Mouse (Mus musculus) intestine, embryonic 16.5 days (tissue): ENCODE measurements at regions not wholly inside any gene's neighbourhood (a gene's known extent, or its start where the extent isn't known, plus 50 kb on each side); places are given as distances from the start of the nearest gene placed in this dataset.
A peak's percentile ranks its signal among the peaks of the same experiment; 100 is the strongest.

Source experiments
- ATAC-seq: fragments of 200-750 bp; cut with Nextera tagmentation; 2 replicates; pipeline ENCODE4 v1.8.0; 2017; ENCODE audit warnings: moderate TSS enrichment, moderate library complexity
- H3K27ac ChIP-seq: fragments of 300-500 bp; sonication (generic); 2 replicates; pipeline ENCODE4 v1.5.1; 2014; ENCODE audit warnings: mild to moderate bottlenecking, low read length
- H3K27me3 ChIP-seq: fragments of 300-500 bp; sonication (generic); replicated peaks from 2 replicates; pipeline ENCODE4 v1.6.1; 2014; ENCODE audit warnings: low read length, control low read depth, mixed read lengths; ENCODE audit not compliant: control insufficient read depth, insufficient read depth
- H3K36me3 ChIP-seq: fragments of 300-500 bp; sonication (generic); 2 replicates; pipeline ENCODE4 v1.6.1; 2014; ENCODE audit warnings: low read length, control low read depth; ENCODE audit not compliant: control insufficient read depth, insufficient read depth
- H3K4me1 ChIP-seq: fragments of 300-500 bp; sonication (generic); 2 replicates; pipeline ENCODE4 v1.6.1; 2014; ENCODE audit warnings: low read length, control low read depth, mixed read lengths; ENCODE audit not compliant: control insufficient read depth, insufficient read depth
- H3K4me2 ChIP-seq: fragments of 300-500 bp; sonication (generic); 2 replicates; pipeline ENCODE4 v1.6.1; 2014; ENCODE audit warnings: low read depth, low read length, control low read depth
- H3K4me3 ChIP-seq: fragments of 300-500 bp; sonication (generic); 2 replicates; pipeline ENCODE4 v1.5.1; 2014; ENCODE audit warnings: mild to moderate bottlenecking, low read length
- H3K9ac ChIP-seq: fragments of 300-500 bp; sonication (generic); 2 replicates; pipeline ENCODE4 v1.6.1; 2014; ENCODE audit warnings: low read depth, low read length
- H3K9me3 ChIP-seq: fragments of 300-500 bp; sonication (generic); 2 replicates; pipeline ENCODE4 v1.6.1; 2016; ENCODE audit warnings: low read length, control low read depth; ENCODE audit not compliant: control insufficient read depth
- WGBS: fragments of 180-500 bp; shearing (Covaris S2); extraction: QIAGEN DNeasy Blood & Tissue Kit; methylation state at CpG from one replicate; pipeline ENCODE4 v1.1.7; 2014; 5-methylcytosine and 5-hydroxymethylcytosine counted together

DNA sequence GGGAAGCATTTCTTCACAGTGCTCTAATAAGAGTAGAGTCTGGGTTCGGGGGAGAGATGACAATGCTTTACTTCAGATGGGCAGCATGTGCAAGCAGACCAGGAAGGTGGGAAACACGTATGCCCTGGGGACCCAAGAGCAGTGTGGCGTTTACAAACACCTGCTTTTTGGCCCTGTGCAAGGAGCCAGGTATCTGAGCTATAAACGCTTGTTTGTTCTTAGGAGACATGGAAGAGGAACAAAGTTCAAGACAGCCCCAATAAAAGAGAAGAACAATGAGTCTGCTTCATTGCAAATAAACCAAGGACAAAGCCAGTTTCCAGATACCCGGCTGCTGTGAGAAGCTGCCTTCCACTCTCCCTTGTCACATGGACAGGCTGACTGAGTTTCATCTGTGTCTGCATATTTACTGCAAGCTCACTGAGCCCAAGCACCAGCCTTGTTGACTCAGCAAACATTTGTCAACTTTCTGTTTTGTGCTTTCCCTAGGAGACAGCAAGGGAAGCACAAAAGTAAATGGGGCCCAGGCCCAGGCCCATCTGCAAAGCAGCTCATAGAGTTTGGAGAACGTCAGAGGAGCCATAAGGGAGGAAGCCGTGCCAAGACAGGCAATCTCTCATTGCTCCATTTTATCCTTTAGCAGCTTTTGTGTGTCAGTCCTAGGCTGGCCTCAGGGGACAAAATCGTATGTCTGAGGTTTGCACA is 136.1 kb upstream of the Cxcl12 start:
- H3K4me3 ChIP-seq = no peak overlapping the region
- WGBS = 37% methylated on average over 8 of the region's 8 CpGs
- H3K27ac ChIP-seq = no peak overlapping the region
- no peaks in the 10 kb centered on the region for H3K9me3 ChIP-seq
- no peaks in the 10 kb centered on the region for H3K27me3 ChIP-seq
- no peak overlapping the region for H3K4me2 ChIP-seq
- ATAC-seq = peak; percentile 92
- H3K4me1 ChIP-seq = peaks cover 4% of the 10 kb centered on the region; the same call in 1 of the 2 replicates
- no peak overlapping the region for H3K9ac ChIP-seq
- H3K36me3 ChIP-seq = no peaks in the 10 kb centered on the region

DNA sequence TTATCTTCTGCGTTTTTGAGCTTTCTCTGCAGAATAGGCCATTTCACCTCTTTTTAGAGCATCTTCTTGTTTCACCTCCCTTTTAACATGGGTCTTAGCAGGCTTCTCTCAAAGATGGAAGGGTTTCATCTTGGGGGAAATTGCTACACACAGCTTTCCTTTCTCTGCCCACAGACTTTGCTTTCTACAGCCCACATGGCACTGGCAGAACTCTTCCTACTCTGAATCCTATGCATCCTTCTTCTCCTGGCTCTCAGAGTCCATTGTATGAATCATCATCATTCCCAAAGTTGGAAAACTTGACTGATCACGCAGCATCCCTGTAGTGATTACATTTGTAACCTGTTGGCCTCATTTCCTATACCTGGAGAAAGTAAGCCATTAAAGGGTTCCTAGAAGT is 124.6 kb upstream of the Cxcl12 start:
- H3K4me1 ChIP-seq = no peaks in the 10 kb centered on the region
- no peak overlapping the region for H3K4me3 ChIP-seq
- ATAC-seq = no peak
- H3K36me3 ChIP-seq = no peaks in the 10 kb centered on the region
- 58% methylated on average over 2 of the region's 2 CpGs for WGBS
- H3K27me3 ChIP-seq = no peaks in the 10 kb centered on the region
- H3K9ac ChIP-seq = no peak overlapping the region
- H3K4me2 ChIP-seq = no peak overlapping the region
- no peak overlapping the region for H3K27ac ChIP-seq
- H3K9me3 ChIP-seq = no peaks in the 10 kb centered on the region

DNA sequence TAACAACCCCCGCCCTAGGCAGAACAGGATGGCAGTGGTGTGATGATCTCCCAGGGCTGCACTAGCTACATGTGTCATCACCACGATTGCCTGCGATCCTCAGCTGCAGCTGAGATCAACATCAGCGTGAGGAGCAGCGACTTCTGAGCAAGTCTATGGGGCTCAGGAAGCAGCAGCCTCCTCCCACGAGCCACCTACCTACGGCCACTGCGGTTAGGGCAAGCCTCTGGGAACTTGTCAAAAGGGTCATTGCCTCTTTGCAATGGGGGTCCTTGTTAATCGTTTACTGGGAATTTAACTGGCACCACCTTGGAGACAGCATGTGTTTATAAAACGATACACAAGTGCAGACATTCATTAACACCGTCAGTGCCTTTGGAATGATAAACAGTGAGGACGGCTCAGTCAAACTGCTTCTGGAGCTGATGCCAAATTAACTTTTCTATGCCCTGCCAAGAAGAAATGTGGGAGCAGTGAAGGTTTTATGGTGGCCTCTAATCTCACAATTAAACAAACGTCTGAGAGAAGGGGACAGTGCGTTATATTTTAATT is 118.8 kb upstream of the Cxcl12 start:
- Histone ChIP-seq H3K4me2 (no peak overlapping the region), H3K4me3 (no peak overlapping the region), H3K9ac (no peak overlapping the region), H3K9me3 (no peaks in the 10 kb centered on the region), H3K27ac (no peak overlapping the region), H3K36me3 (no peaks in the 10 kb centered on the region), H3K27me3 (no peaks in the 10 kb centered on the region), H3K4me1 (peaks cover 3% of the 10 kb centered on the region; the same call in 1 of the 2 replicates)
- ATAC-seq = no peak
- 25% methylated on average over 14 of the region's 14 CpGs for WGBS

DNA sequence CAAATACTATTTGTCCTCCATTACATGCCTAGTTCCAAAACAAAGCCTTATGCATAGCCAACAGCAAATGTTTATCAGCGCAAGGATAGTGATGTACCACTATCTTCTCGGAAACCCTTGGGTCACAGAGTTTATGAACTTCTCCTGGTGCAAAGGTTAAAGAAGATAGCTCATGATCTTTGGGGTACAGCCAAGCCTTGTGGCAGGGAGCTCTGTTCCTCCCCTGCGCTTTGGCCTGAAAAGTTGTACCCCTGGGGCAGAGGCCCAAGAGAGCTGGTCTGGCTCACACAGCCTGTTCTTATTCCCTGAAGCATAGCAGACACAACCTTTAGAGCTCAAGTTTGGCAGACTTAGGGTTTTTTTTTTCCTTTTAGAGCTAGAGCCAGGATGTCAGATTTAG is 107.6 kb upstream of the Cxcl12 start:
- Histone ChIP-seq H3K27me3 (no peaks in the 10 kb centered on the region), H3K4me1 (no peaks in the 10 kb centered on the region), H3K4me3 (no peak overlapping the region), H3K9ac (no peak overlapping the region), H3K27ac (no peak overlapping the region), H3K9me3 (no peaks in the 10 kb centered on the region), H3K4me2 (no peak overlapping the region), H3K36me3 (no peaks in the 10 kb centered on the region)
- no peak for ATAC-seq
- 78% methylated on average over 3 of the region's 3 CpGs for WGBS

DNA sequence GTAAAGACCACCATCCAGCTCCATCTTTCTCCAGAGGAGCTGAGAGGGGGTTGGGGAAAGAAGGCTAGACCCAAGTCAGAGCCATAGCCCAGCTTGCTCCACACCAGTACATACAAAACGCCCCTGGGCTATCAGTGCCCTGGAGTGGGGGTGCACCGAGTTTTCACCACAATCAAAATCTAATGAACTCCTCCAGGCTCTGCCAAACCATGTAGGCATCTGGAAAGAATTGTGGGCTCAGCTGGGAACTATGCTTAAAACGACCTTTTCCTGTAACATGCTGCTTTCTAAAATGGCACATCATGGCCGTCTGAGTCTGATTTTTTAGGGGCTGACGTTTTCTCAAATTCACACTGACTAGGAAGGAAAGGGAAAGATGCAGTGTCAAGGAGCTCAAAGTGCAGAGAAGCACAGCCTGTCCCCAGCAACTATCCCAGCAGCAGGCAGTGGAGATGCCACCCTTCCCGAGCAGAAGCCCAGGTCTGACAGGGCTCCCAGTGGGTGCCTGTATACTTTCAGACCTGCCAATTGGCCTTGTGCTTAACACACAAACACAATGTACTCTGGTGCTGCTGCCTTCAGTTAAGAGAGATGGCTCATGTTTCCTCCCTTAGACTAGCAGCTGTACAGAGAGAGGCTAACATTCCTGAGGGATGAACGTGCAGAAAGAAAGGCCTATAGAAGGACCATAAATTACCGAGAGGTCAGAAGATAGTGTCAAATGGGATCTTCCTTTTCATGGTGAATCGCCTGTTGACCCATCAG is 100.6 kb upstream of the Cxcl12 start:
- H3K27ac ChIP-seq = no peak overlapping the region
- ATAC-seq = no peak
- WGBS = 63% methylated on average over 9 of the region's 9 CpGs
- H3K4me2 ChIP-seq = no peak overlapping the region
- H3K4me3 ChIP-seq = no peak overlapping the region
- H3K27me3 ChIP-seq = no peaks in the 10 kb centered on the region
- no peaks in the 10 kb centered on the region for H3K4me1 ChIP-seq
- no peaks in the 10 kb centered on the region for H3K9me3 ChIP-seq
- no peak overlapping the region for H3K9ac ChIP-seq
- H3K36me3 ChIP-seq = no peaks in the 10 kb centered on the region

DNA sequence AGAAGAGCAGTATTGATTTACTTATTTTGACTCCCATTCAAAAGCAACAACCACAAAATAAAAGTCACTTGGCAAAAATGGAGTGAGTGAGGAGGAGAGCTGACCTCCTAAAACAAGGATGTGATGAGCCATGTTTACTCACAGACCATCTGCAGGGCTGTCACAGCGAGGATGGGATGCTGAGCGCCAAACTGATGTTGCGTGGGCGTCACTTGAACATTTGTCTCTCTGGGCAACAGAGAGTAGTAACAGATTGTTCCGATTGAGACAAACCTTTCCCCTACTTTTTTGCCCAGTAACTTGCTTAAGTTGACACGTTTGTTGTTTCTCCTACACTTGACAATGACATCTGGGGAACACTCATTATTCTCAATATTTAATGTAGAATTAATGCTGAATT is 97.0 kb upstream of the Cxcl12 start:
- H3K4me2 ChIP-seq = no peak overlapping the region
- no peak overlapping the region for H3K4me3 ChIP-seq
- no peak overlapping the region for H3K9ac ChIP-seq
- H3K27me3 ChIP-seq = no peaks in the 10 kb centered on the region
- no peak overlapping the region for H3K27ac ChIP-seq
- no peak for ATAC-seq
- no peaks in the 10 kb centered on the region for H3K9me3 ChIP-seq
- no peaks in the 10 kb centered on the region for H3K36me3 ChIP-seq
- no peaks in the 10 kb centered on the region for H3K4me1 ChIP-seq
- WGBS = 76% methylated on average over 6 of the region's 6 CpGs

DNA sequence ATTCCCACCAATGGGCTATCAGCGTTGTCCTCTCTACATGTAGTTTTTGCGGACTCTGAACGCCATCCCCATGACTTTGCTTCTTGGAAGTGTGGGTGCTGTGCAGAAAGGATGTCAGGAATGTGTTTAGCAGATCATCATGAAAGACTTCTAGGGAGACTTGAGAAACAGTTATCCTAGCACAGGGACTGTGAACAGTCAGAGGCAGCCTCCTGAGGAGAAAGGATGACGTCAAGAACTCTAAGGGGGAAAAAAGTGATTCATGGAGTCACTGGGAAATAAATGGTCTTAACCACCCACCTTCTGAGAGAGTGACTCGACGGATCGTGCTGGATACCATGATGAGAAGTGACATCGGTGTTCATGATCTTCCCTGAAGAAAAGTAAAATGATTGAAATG is 96.5 kb upstream of the Cxcl12 start:
- 81% methylated on average over 8 of the region's 8 CpGs for WGBS
- no peak for ATAC-seq
- H3K27ac ChIP-seq = no peak overlapping the region

DNA sequence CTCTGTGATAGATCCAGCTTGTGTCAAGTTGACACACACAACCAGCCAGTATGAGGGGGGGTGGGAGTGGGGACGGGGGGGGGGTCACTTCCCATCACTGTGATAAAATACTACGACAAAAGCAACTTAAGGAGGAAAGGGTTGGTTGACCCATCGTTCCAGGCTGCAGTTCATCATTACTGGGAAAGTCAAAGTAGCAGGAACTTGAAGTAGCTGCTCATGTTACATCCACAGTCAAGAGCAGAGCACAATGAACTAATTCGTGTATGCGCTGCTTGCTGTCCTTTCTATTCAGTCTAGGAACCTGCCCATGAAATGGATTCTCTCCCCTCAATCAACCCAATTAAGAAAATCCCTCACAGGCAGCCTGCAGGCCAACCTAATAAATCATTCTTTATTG is 88.8 kb upstream of the Cxcl12 start:
- 55% methylated on average over 5 of the region's 5 CpGs for WGBS
- Histone ChIP-seq H3K9ac (no peak overlapping the region), H3K27me3 (no peaks in the 10 kb centered on the region), H3K27ac (no peak overlapping the region), H3K9me3 (no peaks in the 10 kb centered on the region), H3K4me2 (no peak overlapping the region), H3K36me3 (no peaks in the 10 kb centered on the region), H3K4me1 (peaks cover under 1% of the 10 kb centered on the region; the same call in 1 of the 2 replicates), H3K4me3 (no peak overlapping the region)
- ATAC-seq = no peak

More for the DNA sequence above, 96.5 kb upstream of the Cxcl12 start:
- Histone ChIP-seq H3K9ac (no peak overlapping the region), H3K4me3 (no peak overlapping the region), H3K4me2 (no peak overlapping the region), H3K9me3 (no peaks in the 10 kb centered on the region), H3K4me1 (no peaks in the 10 kb centered on the region), H3K27me3 (no peaks in the 10 kb centered on the region), H3K36me3 (no peaks in the 10 kb centered on the region)

DNA sequence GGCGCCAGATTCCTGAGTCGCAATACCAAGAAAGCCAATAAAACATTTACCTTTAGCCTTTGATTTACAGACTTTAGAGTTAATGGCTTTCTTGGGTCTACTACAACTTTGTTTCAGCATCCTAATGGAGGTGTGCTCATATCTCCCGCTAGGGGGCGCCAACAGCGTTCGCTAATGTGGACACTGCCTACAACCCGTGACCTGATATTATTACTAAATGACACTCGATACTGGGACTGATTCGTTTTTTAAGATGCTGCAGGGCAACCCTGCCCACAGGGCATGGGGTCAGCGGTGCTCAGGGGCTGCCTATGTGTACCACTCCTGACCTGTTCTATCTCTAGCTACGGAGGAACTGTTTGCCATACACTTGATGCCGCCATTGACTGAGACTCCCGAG is 87.4 kb upstream of the Cxcl12 start:
- no peak overlapping the region for H3K4me2 ChIP-seq
- no peaks in the 10 kb centered on the region for H3K27me3 ChIP-seq
- no peaks in the 10 kb centered on the region for H3K9me3 ChIP-seq
- H3K36me3 ChIP-seq = no peaks in the 10 kb centered on the region
- H3K4me1 ChIP-seq = peaks cover 4% of the 10 kb centered on the region; the same call in 1 of the 2 replicates
- no peak overlapping the region for H3K27ac ChIP-seq
- H3K9ac ChIP-seq = no peak overlapping the region
- WGBS = 51% methylated on average over 13 of the region's 13 CpGs
- H3K4me3 ChIP-seq = no peak overlapping the region
- ATAC-seq = no peak
